Mouse (Mus musculus): ENCODE results near the gene 3110009E18Rik. TPM values are rescaled to one million over a fixed set of nuclear protein-coding genes. Genes with fewer than 3 reads are reported as not detected.
A peak's percentile ranks its signal among the peaks of the same experiment; 100 is the strongest.

Gene 3110009E18Rik
- total and polyA plus RNA-seq, 2 experiments from 2014 or later, result 2.2 to 10.7 TPM

DNA sequence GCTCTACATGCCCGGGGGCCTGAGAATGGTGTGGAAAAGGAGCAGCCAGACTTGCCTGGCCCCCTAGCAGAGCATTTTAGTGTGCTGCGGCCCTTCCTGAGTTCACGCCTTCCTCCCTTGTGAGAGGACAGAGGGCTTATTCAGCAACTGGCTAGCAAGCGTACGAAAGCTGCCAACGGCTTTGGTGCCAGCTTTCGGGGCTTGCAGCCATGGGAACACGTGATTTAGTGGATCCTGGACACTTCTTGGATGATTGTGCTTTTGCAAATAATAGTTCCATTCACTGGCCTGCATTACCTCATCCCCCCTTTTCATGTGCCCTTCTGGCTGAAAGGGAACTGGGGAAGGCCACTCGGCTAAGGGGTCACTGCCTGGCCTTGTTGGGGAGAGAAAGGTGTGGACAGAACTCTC lies 5.3 kb upstream of the 3110009E18Rik start:
- WGBS, result 39% methylated on average over 9 of the region's 9 CpGs
- Histone ChIP-seq H3K27me3 (ENCODE audit: insufficient read depth, low read length) (no peaks in the 10 kb centered on the region), H3K36me3 (ENCODE audit: insufficient read depth, low read length) (peaks cover 25% of the 10 kb centered on the region), H3K9ac (replicated peaks; ENCODE audit: low read length) (no peak overlapping the region; the same call in 1 of the 2 replicates), H3K4me2 (ENCODE audit: low read depth, low read length) (no peak overlapping the region), H3K4me1 (ENCODE audit: insufficient read depth, low read length) (peaks cover 12% of the 10 kb centered on the region; the same call in 1 of the 2 replicates), H3K9me3 (ENCODE audit: low read length) (no peaks in the 10 kb centered on the region), H3K27ac (peak overlapping the region; percentile 90), H3K4me3 (ENCODE audit: low read length) (no peak overlapping the region)
- DNase-seq (ENCODE audit: low spot score) (peak; percentile 92), ATAC-seq (peak; percentile 93)
- TF ChIP-seq CTCF (IDR thresholded peaks at IDR 0.05; ENCODE audit: low read depth), result no peak

DNA sequence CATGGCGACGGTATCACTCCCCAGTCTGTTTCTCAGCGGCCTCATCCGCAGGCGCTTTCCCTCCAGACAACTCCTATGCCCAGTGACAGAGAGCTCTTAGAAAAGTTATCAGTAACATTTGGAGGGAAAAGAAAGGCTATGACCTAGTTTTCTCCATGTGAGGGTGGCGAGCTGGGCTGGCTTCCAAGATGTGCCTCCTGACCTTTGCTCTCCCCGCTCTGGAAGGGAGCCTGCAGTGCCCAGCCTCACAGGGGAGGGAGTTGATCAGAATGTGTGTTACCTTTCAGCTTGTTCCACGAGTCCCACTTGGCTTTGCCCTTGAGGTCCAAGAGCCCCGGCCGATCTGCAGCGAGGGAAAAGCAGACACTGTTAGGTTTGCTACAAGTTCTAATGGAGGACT lies 4.9 kb upstream of the 3110009E18Rik start:
- DNase-seq (ENCODE audit: low spot score), result peak; percentile 62
- Histone ChIP-seq H3K27ac (peak overlapping the region; percentile 90), H3K4me2 (ENCODE audit: low read depth, low read length) (no peak overlapping the region), H3K9me3 (ENCODE audit: low read length) (no peaks in the 10 kb centered on the region), H3K9ac (replicated peaks; ENCODE audit: low read length) (no peak overlapping the region; the same call in 1 of the 2 replicates), H3K27me3 (ENCODE audit: insufficient read depth, low read length) (no peaks in the 10 kb centered on the region), H3K36me3 (ENCODE audit: insufficient read depth, low read length) (peaks cover 25% of the 10 kb centered on the region), H3K4me1 (ENCODE audit: insufficient read depth, low read length) (peaks cover 12% of the 10 kb centered on the region; the same call in 1 of the 2 replicates), H3K4me3 (ENCODE audit: low read length) (no peak overlapping the region)
- no peak for TF ChIP-seq CTCF (IDR thresholded peaks at IDR 0.05; ENCODE audit: low read depth)
- WGBS, result 51% methylated on average over 11 of the region's 11 CpGs
- ATAC-seq, result peak; percentile 1; the same call in 1 of the 2 replicates

DNA sequence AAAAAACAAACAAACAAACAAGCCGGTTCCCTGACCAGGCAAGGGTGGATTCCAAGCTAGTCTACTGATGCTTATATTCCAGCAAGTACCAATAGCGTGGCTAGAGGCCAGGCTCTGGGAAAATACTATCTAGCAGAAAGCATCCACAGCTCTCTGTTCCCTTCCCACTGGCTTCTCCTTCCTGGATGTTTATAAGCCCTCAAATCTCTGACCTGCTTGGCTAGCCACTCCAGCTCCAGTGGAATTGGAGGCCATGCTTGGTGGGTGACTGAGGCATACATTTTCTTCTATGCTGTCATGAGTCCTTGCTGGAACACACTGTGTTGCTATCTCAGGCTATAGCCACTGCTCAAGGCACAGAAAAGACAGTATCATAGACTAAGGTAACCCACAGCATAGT lies 2.1 kb upstream of the 3110009E18Rik start:
- H3K9me3 ChIP-seq (ENCODE audit: low read length), result no peaks in the 10 kb centered on the region
- ATAC-seq, result no peak
- TF ChIP-seq CTCF (IDR thresholded peaks at IDR 0.05; ENCODE audit: low read depth), result no peak
- H3K36me3 ChIP-seq (ENCODE audit: insufficient read depth, low read length), result peaks cover 13% of the 10 kb centered on the region
- H3K4me2 ChIP-seq (ENCODE audit: low read depth, low read length), result peak overlapping the region; percentile 84
- peak overlapping the region; percentile 90 for H3K27ac ChIP-seq
- peaks cover 12% of the 10 kb centered on the region; the same call in 1 of the 2 replicates for H3K4me1 ChIP-seq (ENCODE audit: insufficient read depth, low read length)
- 63% methylated on average over 2 of the region's 2 CpGs for WGBS
- no peaks in the 10 kb centered on the region for H3K27me3 ChIP-seq (ENCODE audit: insufficient read depth, low read length)
- DNase-seq (ENCODE audit: low spot score), result no peak
- H3K9ac ChIP-seq (replicated peaks; ENCODE audit: low read length), result peak overlapping the region; percentile 80
- H3K4me3 ChIP-seq (ENCODE audit: low read length), result peak overlapping the region; percentile 68

DNA sequence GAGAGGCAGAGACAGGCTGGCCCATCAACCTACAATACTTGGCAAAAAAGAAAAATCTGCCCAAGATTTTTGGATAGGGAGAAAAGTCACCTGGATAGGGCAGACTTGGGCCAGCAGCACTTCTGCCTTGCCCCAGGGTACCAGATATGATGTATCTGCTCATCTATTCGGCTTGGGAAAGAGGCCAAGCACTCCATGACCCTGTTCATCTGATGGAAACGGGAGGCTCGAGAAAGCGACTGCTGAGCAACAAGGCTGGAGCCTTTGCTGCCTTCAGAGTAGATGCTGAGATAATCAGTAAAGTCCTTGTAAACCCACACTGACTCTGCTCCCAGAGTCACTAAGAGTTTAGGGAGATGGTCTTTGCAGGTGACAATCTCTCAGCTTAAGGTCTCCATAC lies 1.6 kb upstream of the 3110009E18Rik start:
- peak overlapping the region; percentile 68 for H3K4me3 ChIP-seq (ENCODE audit: low read length)
- no peaks in the 10 kb centered on the region for H3K9me3 ChIP-seq (ENCODE audit: low read length)
- ATAC-seq (no peak), DNase-seq (ENCODE audit: low spot score) (no peak)
- peak overlapping the region; percentile 84 for H3K4me2 ChIP-seq (ENCODE audit: low read depth, low read length)
- H3K4me1 ChIP-seq (ENCODE audit: insufficient read depth, low read length), result peaks cover 12% of the 10 kb centered on the region; the same call in 1 of the 2 replicates
- peak overlapping the region; percentile 90 for H3K27ac ChIP-seq
- peak overlapping the region; percentile 80 for H3K9ac ChIP-seq (replicated peaks; ENCODE audit: low read length)
- TF ChIP-seq CTCF (IDR thresholded peaks at IDR 0.05; ENCODE audit: low read depth), result no peak
- WGBS, result 46% methylated on average over 4 of the region's 4 CpGs
- no peaks in the 10 kb centered on the region for H3K27me3 ChIP-seq (ENCODE audit: insufficient read depth, low read length)
- H3K36me3 ChIP-seq (ENCODE audit: insufficient read depth, low read length), result peaks cover 10% of the 10 kb centered on the region

DNA sequence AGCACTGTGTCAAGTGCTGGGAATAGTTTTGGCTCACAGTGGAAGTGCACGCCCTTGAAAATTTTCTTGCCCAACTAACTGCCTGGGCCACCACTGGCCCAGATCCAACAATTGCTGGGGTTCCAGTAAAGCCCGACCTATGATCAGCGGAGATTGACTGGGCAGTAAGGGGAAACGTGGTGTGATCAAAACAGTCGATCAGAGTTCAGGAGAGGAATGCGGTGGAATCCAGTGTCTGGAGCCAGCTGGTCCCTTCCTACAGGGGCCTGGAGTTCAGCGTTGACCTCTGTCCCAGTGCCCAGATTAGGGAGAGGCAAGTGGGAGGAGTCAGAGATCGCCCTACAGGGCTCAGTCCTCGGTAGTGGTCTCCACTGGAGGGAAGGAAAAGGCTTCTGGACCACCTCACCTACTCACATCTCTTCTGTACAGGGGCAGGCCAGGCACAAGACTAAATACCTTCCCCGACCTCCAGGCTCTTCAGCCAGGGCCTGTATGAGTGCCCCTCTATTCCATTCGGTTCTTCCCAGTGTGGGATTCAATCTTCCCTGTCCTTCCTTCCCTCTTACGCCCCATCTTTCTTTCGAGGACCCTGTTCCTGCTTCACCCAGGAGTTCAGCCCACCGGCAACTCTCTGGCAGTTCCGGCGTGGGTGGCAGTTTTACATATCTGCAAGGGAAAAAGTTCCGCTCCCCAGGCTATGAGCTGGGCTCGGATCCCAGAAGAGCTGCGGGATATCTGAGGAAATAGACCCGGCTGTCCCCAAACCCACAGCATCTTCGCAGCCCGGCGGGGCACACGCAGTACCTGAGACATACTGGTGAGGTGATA lies 632 bp upstream of the 3110009E18Rik start:
- no peaks in the 10 kb centered on the region for H3K9me3 ChIP-seq (ENCODE audit: low read length)
- H3K9ac ChIP-seq (replicated peaks; ENCODE audit: low read length), result peak overlapping the region; percentile 80
- H3K4me2 ChIP-seq (ENCODE audit: low read depth, low read length), result peak overlapping the region; percentile 84
- DNase-seq (ENCODE audit: low spot score) (peak; percentile 55), ATAC-seq (peak; percentile 13)
- H3K4me3 ChIP-seq (ENCODE audit: low read length), result peak overlapping the region; percentile 68
- peaks cover under 1% of the 10 kb centered on the region; the same call in 1 of the 2 replicates for H3K36me3 ChIP-seq (ENCODE audit: insufficient read depth, low read length)
- H3K27ac ChIP-seq, result peak overlapping the region; percentile 90
- peaks cover 12% of the 10 kb centered on the region; the same call in 1 of the 2 replicates for H3K4me1 ChIP-seq (ENCODE audit: insufficient read depth, low read length)
- 3% methylated on average over 24 of the region's 24 CpGs for WGBS
- no peak for TF ChIP-seq CTCF (IDR thresholded peaks at IDR 0.05; ENCODE audit: low read depth)
- no peaks in the 10 kb centered on the region for H3K27me3 ChIP-seq (ENCODE audit: insufficient read depth, low read length)

DNA sequence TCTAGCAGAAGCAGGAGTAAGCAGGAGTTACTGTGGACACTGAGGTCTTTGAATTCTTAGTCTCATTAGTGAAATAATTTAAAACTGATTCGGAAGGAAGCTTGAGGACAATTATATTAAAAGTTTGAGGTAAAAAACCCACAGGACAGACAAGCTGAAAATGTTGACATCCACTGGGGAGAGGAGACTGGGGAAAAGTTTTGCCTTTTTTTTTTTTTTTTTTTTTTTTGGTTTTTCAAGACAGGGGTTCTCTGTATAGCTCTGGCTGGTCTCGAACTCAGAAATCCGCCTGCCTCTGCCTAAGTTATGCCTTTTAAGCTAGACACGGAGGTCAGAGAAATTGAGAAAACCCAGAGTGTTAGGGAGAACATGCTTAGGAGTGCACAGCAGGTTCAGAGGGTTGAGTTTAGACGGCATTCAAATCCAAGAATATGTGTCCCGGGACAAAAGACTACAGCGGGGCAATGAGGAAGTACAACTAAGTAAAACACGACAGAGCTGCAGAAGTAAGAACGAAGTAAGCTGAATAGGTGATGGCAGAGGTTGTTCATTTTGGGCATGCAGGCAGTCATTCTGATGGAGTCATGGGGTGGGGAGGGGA lies 1.0 kb downstream of the 3110009E18Rik start:
- WGBS, result 84% methylated on average over 9 of the region's 9 CpGs
- peak overlapping the region; percentile 90 for H3K27ac ChIP-seq
- no peaks in the 10 kb centered on the region for H3K9me3 ChIP-seq (ENCODE audit: low read length)
- no peaks in the 10 kb centered on the region for H3K36me3 ChIP-seq (ENCODE audit: insufficient read depth, low read length)
- no peaks in the 10 kb centered on the region for H3K27me3 ChIP-seq (ENCODE audit: insufficient read depth, low read length)
- DNase-seq (ENCODE audit: low spot score), result no peak
- H3K4me1 ChIP-seq (ENCODE audit: insufficient read depth, low read length), result peaks cover 12% of the 10 kb centered on the region; the same call in 1 of the 2 replicates
- peak overlapping the region; percentile 84 for H3K4me2 ChIP-seq (ENCODE audit: low read depth, low read length)
- no peak for TF ChIP-seq CTCF (IDR thresholded peaks at IDR 0.05; ENCODE audit: low read depth)
- H3K4me3 ChIP-seq (ENCODE audit: low read length), result peak overlapping the region; percentile 68
- peak overlapping the region; percentile 51 for H3K9ac ChIP-seq (replicated peaks; ENCODE audit: low read length)
- ATAC-seq, result no peak
